Mouse (Mus musculus): Measurements from ENCODE around the gene Ptchd4. TPM values are rescaled to one million over a fixed set of nuclear protein-coding genes. Genes with fewer than 3 reads are reported as not detected.

Gene Ptchd4
- polyA plus RNA-seq, 1 experiment from 2014 or later: 4.2 TPM

DNA sequence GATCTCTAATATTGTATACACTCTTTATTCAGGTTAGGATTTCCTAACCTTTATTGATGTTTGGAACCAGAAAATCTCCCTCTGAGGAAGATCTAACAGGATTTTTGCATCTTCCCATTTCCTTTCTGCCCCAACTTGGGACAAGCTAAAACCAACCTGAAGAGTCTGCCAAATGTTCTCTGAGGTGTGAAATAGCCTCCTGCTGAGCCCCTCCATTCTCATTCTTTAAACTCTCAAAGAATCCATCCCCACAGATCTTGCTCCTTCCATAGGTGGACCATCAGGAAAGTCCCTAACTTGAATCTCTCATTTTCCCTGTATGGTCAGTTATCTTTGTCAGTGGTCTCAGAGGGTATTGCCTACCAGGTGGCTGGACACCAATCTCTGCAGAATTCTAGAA is 20.0 kb downstream of the Ptchd4 start:
- no peak for DNase-seq (ENCODE audit: extremely low spot score, low spot score)
- H3K4me1 ChIP-seq: no peaks in the 10 kb centered on the region
- no peak overlapping the region for H3K27ac ChIP-seq
- H3K9me3 ChIP-seq: no peaks in the 10 kb centered on the region
- no peaks in the 10 kb centered on the region for H3K36me3 ChIP-seq (replicated peaks)
- no peaks in the 10 kb centered on the region for H3K27me3 ChIP-seq (ENCODE audit: poor library complexity, severe bottlenecking)
- H3K4me3 ChIP-seq: no peak overlapping the region

DNA sequence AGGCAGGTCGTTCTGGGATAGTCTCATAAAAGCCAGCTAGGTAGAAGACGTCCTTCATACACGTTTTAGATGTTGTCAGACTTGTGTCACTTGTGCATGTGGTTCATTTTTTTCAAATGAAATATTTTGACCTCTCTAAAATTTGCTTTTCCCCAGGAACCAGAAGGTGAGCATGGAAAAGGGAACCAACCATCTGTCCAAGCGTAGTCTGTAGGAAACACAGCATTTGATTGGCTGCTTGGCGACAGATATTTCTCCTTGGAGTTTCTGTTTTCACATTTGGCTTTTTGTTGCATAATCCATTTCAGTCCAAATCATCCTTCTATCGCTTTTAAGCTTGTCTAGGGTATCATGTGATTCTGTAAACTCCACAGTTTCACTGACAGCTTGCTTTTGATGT is 20.8 kb downstream of the Ptchd4 start:
- 92% methylated on average over 6 of the region's 6 CpGs for WGBS
- no peaks in the 10 kb centered on the region for H3K9me3 ChIP-seq
- H3K4me1 ChIP-seq: no peaks in the 10 kb centered on the region
- H3K27ac ChIP-seq: no peak overlapping the region
- no peaks in the 10 kb centered on the region for H3K27me3 ChIP-seq (ENCODE audit: poor library complexity, severe bottlenecking)
- no peak overlapping the region for H3K4me3 ChIP-seq
- no peaks in the 10 kb centered on the region for H3K36me3 ChIP-seq (replicated peaks)
- DNase-seq (ENCODE audit: extremely low spot score, low spot score): no peak

DNA sequence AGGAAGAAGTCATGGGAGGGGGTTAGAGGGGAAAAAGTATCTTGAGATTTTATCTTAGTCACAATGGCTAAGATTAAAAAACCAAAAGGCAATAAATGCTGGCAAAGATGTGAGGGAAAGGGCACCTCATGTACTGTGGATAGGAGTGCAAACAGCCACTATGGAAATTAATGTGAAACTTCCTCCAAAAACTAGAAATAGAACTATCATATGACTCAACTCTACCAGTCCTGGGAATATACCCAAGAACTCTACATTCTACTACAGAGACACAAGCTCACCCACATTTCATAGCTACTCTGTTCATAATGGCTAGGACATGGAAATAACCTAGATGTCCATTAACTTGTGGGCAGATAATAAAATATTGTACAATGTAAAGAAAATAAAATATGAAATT is 30.3 kb downstream of the Ptchd4 start:
- H3K27ac ChIP-seq: no peak overlapping the region
- no peak for DNase-seq (ENCODE audit: extremely low spot score, low spot score)
- H3K36me3 ChIP-seq (replicated peaks): no peaks in the 10 kb centered on the region
- H3K27me3 ChIP-seq (ENCODE audit: poor library complexity, severe bottlenecking): no peaks in the 10 kb centered on the region
- no peaks in the 10 kb centered on the region for H3K9me3 ChIP-seq
- H3K4me3 ChIP-seq: no peak overlapping the region
- no peaks in the 10 kb centered on the region for H3K4me1 ChIP-seq

DNA sequence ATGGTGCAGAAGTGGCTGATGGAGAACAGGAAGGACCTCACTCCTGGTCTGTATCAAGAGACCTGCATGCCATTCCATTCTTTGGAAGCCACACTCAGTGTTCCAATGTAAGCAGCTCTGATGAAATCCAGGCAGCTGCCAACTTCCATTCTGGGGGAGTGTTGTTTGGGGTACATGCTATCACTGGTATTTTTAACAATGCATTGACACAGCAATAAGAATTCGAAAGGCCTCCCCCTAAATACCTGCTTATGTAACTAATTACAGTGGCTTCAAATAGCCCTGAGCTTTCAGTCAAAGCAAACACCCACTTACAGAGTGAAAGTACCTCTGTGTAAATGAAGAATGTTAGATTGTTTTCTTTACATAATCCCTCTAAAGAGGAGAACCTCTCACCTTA is 42.7 kb downstream of the Ptchd4 start:
- Histone ChIP-seq H3K4me3 (no peak overlapping the region), H3K36me3 (replicated peaks) (no peaks in the 10 kb centered on the region), H3K27me3 (ENCODE audit: poor library complexity, severe bottlenecking) (no peaks in the 10 kb centered on the region), H3K4me1 (no peaks in the 10 kb centered on the region), H3K27ac (no peak overlapping the region), H3K9me3 (no peaks in the 10 kb centered on the region)
- WGBS: 76% methylated on average over 1 of the region's 1 CpGs
- DNase-seq (ENCODE audit: extremely low spot score, low spot score): no peak

DNA sequence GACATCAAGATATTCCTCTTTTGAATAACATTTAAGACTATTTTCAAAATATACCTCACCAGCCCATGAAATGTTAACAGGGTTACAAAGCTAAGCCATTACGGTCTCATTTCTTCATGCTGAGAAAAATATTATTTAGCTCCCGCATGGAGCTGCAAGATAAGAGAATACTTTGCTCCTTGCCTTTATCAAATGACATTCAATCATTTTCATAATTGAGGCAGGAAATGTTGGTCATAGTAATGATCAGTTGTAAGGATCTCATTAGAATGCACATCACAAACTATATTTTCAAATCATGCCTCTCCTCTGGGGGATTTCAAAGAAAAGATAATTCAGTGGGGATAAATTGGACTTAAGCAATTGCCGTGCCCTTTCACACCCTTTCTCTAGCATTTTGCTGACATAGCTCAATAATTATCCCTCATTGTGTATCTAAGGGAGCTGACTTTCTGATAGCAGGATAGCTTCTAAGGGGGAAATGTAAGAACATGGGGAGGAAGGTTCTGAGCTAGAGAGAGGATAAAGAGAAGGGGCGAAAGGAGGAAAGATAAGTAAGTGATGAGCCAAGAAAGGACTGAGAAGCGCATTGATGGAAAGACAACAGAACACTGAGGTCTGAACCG is 47.5 kb downstream of the Ptchd4 start:
- Histone ChIP-seq H3K36me3 (replicated peaks) (no peaks in the 10 kb centered on the region), H3K4me1 (no peaks in the 10 kb centered on the region), H3K4me3 (no peak overlapping the region), H3K9me3 (no peaks in the 10 kb centered on the region), H3K27me3 (ENCODE audit: poor library complexity, severe bottlenecking) (no peaks in the 10 kb centered on the region), H3K27ac (no peak overlapping the region)
- no peak for DNase-seq (ENCODE audit: extremely low spot score, low spot score)
- WGBS: 89% methylated on average over 6 of the region's 6 CpGs

DNA sequence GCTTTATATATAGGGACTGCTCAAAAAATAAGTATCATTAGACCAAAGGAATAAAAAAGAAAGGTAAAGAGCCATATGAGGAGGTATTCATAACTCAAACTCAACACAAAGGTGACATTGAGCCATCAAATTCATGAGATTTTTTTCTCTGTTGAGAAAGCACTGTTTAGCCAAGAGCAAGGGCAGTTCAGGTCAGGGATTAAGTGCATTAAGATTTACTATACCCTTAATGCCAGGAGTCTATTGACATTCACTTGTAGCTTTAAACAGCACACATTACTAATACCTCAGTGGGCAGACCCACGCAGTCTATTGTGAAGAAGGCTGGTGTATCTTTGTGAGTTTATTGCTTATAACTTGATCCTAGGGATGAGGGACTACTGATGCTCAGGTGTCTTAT is 49.0 kb downstream of the Ptchd4 start:
- no peak for DNase-seq (ENCODE audit: extremely low spot score, low spot score)
- Histone ChIP-seq H3K27ac (no peak overlapping the region), H3K9me3 (no peaks in the 10 kb centered on the region), H3K36me3 (replicated peaks) (no peaks in the 10 kb centered on the region), H3K27me3 (ENCODE audit: poor library complexity, severe bottlenecking) (no peaks in the 10 kb centered on the region), H3K4me1 (no peaks in the 10 kb centered on the region), H3K4me3 (no peak overlapping the region)
- 57% methylated on average over 1 of the region's 1 CpGs for WGBS

DNA sequence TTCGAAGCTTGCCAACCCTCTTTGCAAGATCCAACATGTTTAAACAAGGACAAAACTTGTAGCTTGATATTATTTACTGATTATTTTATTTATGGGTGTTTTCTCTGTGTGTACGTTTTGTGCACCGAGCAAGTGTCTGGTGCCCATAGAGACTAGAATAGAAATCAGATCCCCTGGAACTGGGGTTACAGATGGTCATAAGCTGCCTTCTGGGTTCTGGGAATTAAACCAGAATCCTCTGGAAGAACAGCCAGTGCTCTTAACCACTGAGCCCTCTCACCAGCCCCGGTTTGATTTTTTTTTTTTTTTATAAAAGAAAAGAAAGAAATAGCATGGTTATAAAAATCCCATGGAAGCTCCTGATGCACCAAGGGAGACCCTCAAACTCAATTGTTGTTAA is 59.1 kb downstream of the Ptchd4 start:
- Histone ChIP-seq H3K27ac (no peak overlapping the region), H3K27me3 (ENCODE audit: poor library complexity, severe bottlenecking) (no peaks in the 10 kb centered on the region), H3K4me1 (no peaks in the 10 kb centered on the region), H3K9me3 (no peaks in the 10 kb centered on the region), H3K4me3 (no peak overlapping the region), H3K36me3 (replicated peaks) (no peaks in the 10 kb centered on the region)
- WGBS: 97% methylated on average over 4 of the region's 4 CpGs
- no peak for DNase-seq (ENCODE audit: extremely low spot score, low spot score)

DNA sequence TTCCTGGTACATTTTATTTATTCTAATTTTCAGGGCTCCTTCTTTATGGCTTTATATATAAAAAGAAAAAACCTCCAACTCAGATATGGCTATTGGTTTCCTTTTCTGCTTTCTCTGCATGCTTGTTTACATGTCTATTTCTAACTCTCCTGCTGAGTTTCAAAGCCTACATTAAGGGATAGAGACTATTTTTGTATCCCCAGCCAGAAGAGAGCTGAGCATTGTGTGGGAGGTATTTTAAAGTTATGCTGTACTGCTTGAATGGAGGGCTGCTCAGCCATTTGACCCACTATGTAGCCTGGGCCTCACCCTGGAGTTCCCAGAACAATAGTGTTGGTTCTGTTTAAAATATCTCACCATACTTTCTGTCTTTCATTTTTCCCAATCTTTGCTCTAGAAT is 77.3 kb downstream of the Ptchd4 start:
- H3K36me3 ChIP-seq (replicated peaks): no peaks in the 10 kb centered on the region
- no peaks in the 10 kb centered on the region for H3K4me1 ChIP-seq
- no peak overlapping the region for H3K4me3 ChIP-seq
- no peak for DNase-seq (ENCODE audit: extremely low spot score, low spot score)
- no peaks in the 10 kb centered on the region for H3K9me3 ChIP-seq
- H3K27me3 ChIP-seq (ENCODE audit: poor library complexity, severe bottlenecking): no peaks in the 10 kb centered on the region
- no peak overlapping the region for H3K27ac ChIP-seq

DNA sequence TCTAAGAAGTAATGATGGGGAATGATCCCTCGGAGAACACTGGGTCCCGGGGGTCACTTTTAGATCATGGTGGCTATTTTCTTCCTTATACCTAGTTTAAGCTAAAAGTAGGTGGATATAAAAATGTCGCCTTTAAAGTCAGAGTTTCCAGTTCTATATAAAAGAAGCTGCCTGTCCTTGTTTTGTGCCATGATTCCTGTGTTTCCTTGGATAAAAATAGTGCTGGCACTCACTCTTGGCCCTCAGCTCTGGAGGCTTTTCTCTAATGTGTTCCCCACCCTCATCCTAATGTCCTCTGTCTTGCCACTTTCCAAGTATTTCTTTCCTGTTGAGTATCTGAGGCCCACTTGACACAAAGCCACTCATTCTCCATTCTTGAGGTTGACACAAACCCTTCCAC is 79.6 kb downstream of the Ptchd4 start:
- Histone ChIP-seq H3K9me3 (no peaks in the 10 kb centered on the region), H3K27ac (no peak overlapping the region), H3K4me1 (no peaks in the 10 kb centered on the region), H3K27me3 (ENCODE audit: poor library complexity, severe bottlenecking) (no peaks in the 10 kb centered on the region), H3K4me3 (no peak overlapping the region), H3K36me3 (replicated peaks) (no peaks in the 10 kb centered on the region)
- no peak for DNase-seq (ENCODE audit: extremely low spot score, low spot score)
- 91% methylated on average over 3 of the region's 3 CpGs for WGBS

DNA sequence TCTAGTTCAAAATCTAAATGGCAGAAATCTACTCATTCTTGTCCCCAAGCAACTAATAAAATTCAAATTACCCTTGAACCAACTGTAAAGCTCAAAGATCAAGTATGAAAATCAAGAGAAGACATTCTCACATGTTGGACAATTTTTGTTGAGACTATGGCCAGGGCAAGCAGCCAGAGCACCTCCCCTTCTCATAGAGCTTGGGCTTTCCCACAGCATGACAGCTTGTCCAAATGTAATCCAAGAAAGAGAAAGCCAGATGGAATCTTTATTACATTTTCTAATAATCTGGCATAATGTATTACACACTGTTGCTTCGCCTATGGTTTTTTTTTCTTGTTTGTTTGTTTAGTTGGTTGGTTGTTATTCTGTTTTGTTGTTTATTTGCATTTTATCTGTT is 102.7 kb downstream of the Ptchd4 start:
- no peaks in the 10 kb centered on the region for H3K27me3 ChIP-seq (ENCODE audit: poor library complexity, severe bottlenecking)
- no peak overlapping the region for H3K27ac ChIP-seq
- DNase-seq (ENCODE audit: extremely low spot score, low spot score): no peak
- H3K4me3 ChIP-seq: no peak overlapping the region
- no peaks in the 10 kb centered on the region for H3K36me3 ChIP-seq (replicated peaks)
- no peaks in the 10 kb centered on the region for H3K4me1 ChIP-seq
- H3K9me3 ChIP-seq: no peaks in the 10 kb centered on the region
- 77% methylated on average over 1 of the region's 1 CpGs for WGBS

DNA sequence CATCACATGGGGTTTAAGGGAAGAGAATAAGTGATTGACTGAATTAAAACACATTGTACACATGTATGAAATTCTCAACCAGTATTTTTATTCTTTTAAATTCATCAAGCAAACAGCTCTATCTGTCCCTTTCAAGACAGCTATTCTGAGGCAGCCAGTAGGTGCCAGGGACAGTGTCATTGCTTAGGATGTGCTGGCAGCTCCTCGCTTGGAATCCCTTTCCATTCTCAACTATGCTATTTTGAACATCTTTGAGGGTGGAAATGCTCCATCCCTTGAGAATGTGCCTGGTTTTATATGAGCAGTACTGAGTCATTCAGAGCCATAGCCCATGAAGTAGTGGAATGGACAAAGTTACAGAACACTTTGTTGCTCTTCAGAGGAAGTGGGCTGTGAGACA is 112.2 kb downstream of the Ptchd4 start:
- Histone ChIP-seq H3K27me3 (ENCODE audit: poor library complexity, severe bottlenecking) (no peaks in the 10 kb centered on the region), H3K36me3 (replicated peaks) (no peaks in the 10 kb centered on the region), H3K4me1 (no peaks in the 10 kb centered on the region), H3K4me3 (no peak overlapping the region), H3K27ac (no peak overlapping the region), H3K9me3 (no peaks in the 10 kb centered on the region)
- no peak for DNase-seq (ENCODE audit: extremely low spot score, low spot score)
- 92% methylated on average over 1 of the region's 1 CpGs for WGBS

DNA sequence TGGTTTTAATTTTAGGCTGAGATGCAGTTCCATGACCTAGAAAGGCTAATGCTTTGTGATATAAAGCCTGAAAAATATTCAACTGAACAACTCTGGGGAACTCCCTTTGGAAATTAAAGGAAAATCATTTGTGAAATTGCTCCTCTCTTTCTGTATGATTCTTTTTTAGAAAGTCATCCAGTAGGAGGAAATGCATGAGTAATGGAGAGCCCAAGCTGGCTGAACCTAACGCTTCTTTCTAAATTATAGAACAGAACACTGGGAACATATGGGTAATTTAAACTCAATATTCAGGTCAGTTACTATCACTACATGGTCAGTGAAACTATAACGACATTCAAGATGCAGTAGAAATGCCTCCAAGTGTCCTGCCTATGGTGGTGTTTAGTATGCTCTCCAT is 114.6 kb downstream of the Ptchd4 start:
- Histone ChIP-seq H3K27me3 (ENCODE audit: poor library complexity, severe bottlenecking) (no peaks in the 10 kb centered on the region), H3K4me3 (no peak overlapping the region), H3K27ac (no peak overlapping the region), H3K9me3 (no peaks in the 10 kb centered on the region), H3K4me1 (no peaks in the 10 kb centered on the region), H3K36me3 (replicated peaks) (no peaks in the 10 kb centered on the region)
- WGBS: 97% methylated on average over 2 of the region's 2 CpGs
- no peak for DNase-seq (ENCODE audit: extremely low spot score, low spot score)

DNA sequence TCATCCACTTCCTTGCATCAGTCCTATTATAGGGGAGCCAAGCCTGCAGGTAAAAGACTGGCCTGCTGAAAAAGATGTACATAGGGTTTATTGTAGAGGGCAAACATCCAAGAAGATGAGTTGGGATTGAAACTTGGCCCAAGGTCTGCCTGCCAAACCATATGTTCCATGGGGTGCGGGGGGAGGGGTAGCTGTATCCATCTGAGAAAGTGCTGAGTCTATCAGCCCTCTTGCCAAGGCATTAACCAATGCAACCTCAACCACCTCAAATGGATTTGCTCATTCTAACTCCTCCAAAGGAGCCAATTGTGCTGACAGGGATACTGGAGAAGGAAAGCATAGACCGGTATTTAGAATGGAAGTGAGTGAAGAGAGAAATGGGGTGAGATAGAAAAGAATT is 136.5 kb downstream of the Ptchd4 start:
- 85% methylated on average over 2 of the region's 2 CpGs for WGBS
- no peak for DNase-seq (ENCODE audit: extremely low spot score, low spot score)
- H3K4me3 ChIP-seq: no peak overlapping the region
- H3K9me3 ChIP-seq: no peaks in the 10 kb centered on the region
- no peaks in the 10 kb centered on the region for H3K27me3 ChIP-seq (ENCODE audit: poor library complexity, severe bottlenecking)
- no peaks in the 10 kb centered on the region for H3K36me3 ChIP-seq (replicated peaks)
- H3K27ac ChIP-seq: no peak overlapping the region
- H3K4me1 ChIP-seq: no peaks in the 10 kb centered on the region

DNA sequence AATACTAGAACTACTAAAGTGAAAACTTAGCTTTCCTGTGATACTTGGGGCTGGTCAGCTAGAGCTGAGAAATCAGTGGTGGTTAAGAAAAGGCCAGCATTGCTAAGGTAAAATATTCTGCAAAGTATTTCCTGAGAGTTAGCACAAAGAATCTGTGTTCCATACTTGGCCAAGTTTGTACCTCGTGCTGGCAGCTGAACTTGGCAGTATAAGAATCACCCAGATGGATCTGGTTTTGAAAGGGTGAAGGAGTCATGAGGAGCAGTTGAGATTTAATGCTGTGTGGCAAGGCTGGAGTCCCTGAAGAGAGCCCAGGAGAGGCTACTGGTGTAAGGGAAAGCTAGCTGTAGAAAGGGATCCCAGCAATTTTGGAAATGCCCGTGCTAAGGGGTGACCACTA is 140.7 kb downstream of the Ptchd4 start:
- whole genome bisulfite sequencing: 84% methylated on average over 2 of the region's 2 CpGs
- Histone ChIP-seq H3K4me1 (no peaks in the 10 kb centered on the region), H3K9me3 (0 out of 2 replicates have a peak, but pooled peaks cover 1% of the 10 kb centered on the region), H3K27me3 (ENCODE audit: poor library complexity, severe bottlenecking) (no peaks in the 10 kb centered on the region), H3K27ac (no peak overlapping the region), H3K36me3 (replicated peaks) (no peaks in the 10 kb centered on the region), H3K4me3 (no peak overlapping the region)
- DNase-seq (ENCODE audit: extremely low spot score, low spot score): no peak

All from forebrain, embryonic 10.5 days (tissue).